Mouse (Mus musculus): ENCODE data around the gene Plin5.

Gene Plin5

GRCm38 (mm10) chr17:56133457-56134363 is 16.3 kb upstream of the Plin5 start:
- DNase-seq (ENCODE audit: low read depth, low spot score): peak; percentile 48

- peak; percentile 53 for DNase-seq (ENCODE audit: low read depth, low spot score)
Observed at GRCm38 (mm10) chr17:56132661-56133060, 15.3 kb upstream of the Plin5 start.

- peak; percentile 73 for DNase-seq (ENCODE audit: low read depth, low spot score)
Observed at GRCm38 (mm10) chr17:56131814-56132213, 14.4 kb upstream of the Plin5 start.

- no peak for DNase-seq (ENCODE audit: low read depth, low spot score)
Observed at GRCm38 (mm10) chr17:56131136-56131535, 13.7 kb upstream of the Plin5 start.

GRCm38 (mm10) chr17:56128246-56128645 is 10.8 kb upstream of the Plin5 start:
- DNase-seq (ENCODE audit: low read depth, low spot score): no peak

- DNase-seq (ENCODE audit: low read depth, low spot score): no peak
Observed at GRCm38 (mm10) chr17:56126175-56126574, 8.8 kb upstream of the Plin5 start.

GRCm38 (mm10) chr17:56125276-56125630 is 7.9 kb upstream of the Plin5 start:
- DNase-seq (ENCODE audit: low read depth, low spot score): no peak

GRCm38 (mm10) chr17:56124377-56125275 is 7.2 kb upstream of the Plin5 start:
- peak; percentile 78 for DNase-seq (ENCODE audit: low read depth, low spot score)

- DNase-seq (ENCODE audit: low read depth, low spot score): no peak
Observed at GRCm38 (mm10) chr17:56123681-56124340, 6.4 kb upstream of the Plin5 start.

GRCm38 (mm10) chr17:56123161-56123560 is 5.8 kb upstream of the Plin5 start:
- no peak for DNase-seq (ENCODE audit: low read depth, low spot score)

- DNase-seq (ENCODE audit: low read depth, low spot score): no peak
Observed at GRCm38 (mm10) chr17:56121826-56122225, 4.4 kb upstream of the Plin5 start, which contains the start of gene Lrg1. Gene Lrg1, minus strand, starts transcription at chr17:56122001.

- peak; percentile 34 for DNase-seq (ENCODE audit: low read depth, low spot score)
Observed at GRCm38 (mm10) chr17:56119981-56120880, 2.8 kb upstream of the Plin5 start.

GRCm38 (mm10) chr17:56119431-56119830 is 2.0 kb upstream of the Plin5 start:
- DNase-seq (ENCODE audit: low read depth, low spot score): no peak

- DNase-seq (ENCODE audit: low read depth, low spot score): no peak
Observed at GRCm38 (mm10) chr17:56116193-56116592, 1.2 kb downstream of the Plin5 start.

- DNase-seq (ENCODE audit: low read depth, low spot score): no peak
Observed at GRCm38 (mm10) chr17:56112743-56113142, 4.7 kb downstream of the Plin5 start.

- peak; percentile 87 for DNase-seq (ENCODE audit: low read depth, low spot score)
Observed at GRCm38 (mm10) chr17:56111864-56112263, 5.5 kb downstream of the Plin5 start.

GRCm38 (mm10) chr17:56111021-56111420 is 6.4 kb downstream of the Plin5 start:
- no peak for DNase-seq (ENCODE audit: low read depth, low spot score)

- no peak for DNase-seq (ENCODE audit: low read depth, low spot score)
Observed at GRCm38 (mm10) chr17:56110571-56110970, 6.8 kb downstream of the Plin5 start.

GRCm38 (mm10) chr17:56109219-56110051 is 8.0 kb downstream of the Plin5 start, which contains the start of gene Plin4:
Gene Plin4, minus strand, starts transcription at chr17:56109803.
- DNase-seq (ENCODE audit: low read depth, low spot score): peak; percentile 45

All from brain, adult 2 months (tissue).